Mouse (Mus musculus): ENCODE measurements around the gene Il18.

- TF ChIP-seq CTCF (IDR thresholded peaks at IDR 0.05; ENCODE audit: low read depth, low read length): no peak
- no peak for TF ChIP-seq TAL1 (conservative IDR thresholded peaks at IDR 0.05; ENCODE audit: low read depth, low read length)
- TF ChIP-seq GATA1 (IDR thresholded peaks at IDR 0.05; ENCODE audit: borderline replicate concordance, low read length): no peak
- no peak for TF ChIP-seq POLR2AphosphoS5 (IDR thresholded peaks at IDR 0.05; ENCODE audit: insufficient replicate concordance, low read depth, low read length)
Measured at GRCm38 (mm10) chr9:50617794-50618330, 63.2 kb downstream of the Il18 start.
